Mouse (Mus musculus): ENCODE data around the gene Sh2b2.

The Sh2b2 gene

GRCm38 (mm10) chr5:136181197-136181596, 65.2 kb downstream of the Sh2b2 start:
- DNase-seq (ENCODE audit: low spot score): no peak

DNA sequence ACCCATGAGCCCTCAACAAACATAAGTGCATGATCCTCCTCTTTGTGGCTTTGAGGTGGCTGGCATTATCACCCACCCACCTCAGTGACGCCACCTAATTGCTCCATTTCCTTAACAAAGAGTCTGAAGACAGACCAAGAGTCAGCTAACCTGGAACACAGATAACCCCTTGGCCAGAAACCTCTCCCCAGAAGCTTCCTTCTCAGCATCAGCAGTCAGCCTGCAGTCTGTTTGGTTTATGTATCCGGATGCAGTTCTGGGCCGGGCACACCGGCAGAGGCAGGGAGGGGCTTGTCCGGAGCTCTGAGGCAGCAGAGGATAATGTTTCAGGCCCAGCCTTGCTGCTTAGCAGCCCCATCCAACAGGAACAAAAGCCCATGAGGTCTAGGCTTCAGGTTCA, 66.8 kb downstream of the Sh2b2 start:
- DNase-seq (ENCODE audit: low spot score): no peak

DNA sequence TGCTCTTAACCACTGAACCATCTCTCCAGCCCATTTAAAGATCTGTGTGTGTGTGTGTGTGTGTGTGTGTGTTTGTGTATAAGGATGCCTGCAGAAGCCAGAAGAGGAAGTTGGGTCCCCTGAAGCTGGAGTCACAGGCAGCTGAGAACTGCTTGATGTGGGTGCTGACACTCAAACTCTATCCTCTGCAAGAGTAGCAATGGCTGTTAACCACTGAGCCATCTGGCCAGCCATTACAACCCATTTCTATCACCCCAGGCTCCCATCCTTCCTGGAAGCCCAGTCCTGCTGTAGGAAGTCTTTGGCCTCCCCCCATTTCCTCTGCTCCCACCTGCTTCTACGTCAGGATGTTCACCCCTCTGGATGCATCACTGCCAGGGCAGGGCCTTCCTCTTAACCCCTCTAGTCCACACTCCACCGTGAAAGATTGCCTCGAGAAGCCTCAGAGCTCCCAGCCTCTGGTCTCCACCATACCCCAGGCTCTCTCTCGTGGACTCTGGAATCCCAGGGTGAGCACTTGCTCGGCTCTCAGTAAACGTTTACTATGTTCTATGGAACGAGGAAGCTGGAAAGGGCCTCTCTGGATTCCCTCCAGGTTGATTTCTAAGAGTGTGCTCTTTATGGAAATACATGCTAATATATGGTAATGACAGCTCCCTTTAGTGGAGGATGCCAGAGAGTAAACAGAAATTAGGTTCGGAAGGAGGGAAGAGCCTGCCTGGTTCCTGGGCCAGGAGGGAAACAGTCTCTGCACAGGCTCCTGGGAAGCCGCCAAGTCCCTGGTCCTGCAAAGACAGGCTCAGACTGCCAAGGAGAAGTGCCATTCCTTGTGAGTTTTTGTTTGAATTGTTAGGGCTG, 72.5 kb downstream of the Sh2b2 start:
- no peak for DNase-seq (ENCODE audit: low spot score)

- DNase-seq (ENCODE audit: low spot score): no peak
Observed at GRCm38 (mm10) chr5:136172939-136173338, 73.4 kb downstream of the Sh2b2 start.

DNA sequence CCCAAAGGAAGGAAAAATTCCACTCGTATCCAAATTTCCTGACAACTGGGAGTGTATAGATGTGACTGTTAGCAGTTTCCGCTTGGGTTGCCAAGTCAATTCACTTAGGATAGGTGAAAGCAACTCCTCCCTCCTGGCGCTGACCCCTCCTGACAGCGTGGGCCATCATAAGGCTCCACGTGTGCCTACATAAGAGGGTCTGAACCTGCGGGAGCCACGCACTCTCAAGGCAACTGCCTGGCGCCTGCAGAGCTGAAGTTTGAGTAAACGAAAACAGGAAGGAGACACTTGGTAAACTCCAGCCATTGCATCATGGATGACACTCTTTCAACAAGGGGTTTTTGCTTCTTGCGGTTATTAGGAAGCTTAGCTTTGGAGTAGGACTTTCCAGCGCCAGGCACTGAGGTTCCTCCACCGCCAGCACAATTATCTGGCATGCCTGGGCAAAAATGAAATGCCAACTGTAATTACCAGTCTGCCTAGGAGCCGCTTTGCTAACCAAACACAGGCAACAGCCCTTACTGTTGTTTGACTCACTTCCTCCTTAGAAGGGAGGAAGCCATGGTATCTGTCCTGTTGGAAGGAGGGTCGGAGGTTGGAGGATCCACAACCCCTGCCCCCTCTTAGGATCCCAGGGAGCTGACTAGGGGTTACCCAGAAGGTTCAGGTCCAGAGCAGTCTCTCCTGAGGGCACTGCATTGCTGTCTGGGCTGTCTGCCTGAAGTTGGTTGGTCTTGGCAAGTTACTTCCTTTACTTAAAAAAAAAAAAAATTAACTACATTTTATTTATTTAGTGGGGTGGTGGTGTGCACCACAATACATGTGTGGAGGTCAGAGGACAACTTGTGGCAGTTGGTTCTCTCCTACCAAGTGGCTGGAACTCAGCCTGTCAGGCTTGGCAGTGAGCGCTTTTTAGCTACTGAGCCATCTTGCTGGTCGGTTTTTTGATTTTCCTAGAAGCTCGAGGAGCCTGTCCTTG, 74.7 kb downstream of the Sh2b2 start:
- DNase-seq (ENCODE audit: low spot score): no peak

DNA sequence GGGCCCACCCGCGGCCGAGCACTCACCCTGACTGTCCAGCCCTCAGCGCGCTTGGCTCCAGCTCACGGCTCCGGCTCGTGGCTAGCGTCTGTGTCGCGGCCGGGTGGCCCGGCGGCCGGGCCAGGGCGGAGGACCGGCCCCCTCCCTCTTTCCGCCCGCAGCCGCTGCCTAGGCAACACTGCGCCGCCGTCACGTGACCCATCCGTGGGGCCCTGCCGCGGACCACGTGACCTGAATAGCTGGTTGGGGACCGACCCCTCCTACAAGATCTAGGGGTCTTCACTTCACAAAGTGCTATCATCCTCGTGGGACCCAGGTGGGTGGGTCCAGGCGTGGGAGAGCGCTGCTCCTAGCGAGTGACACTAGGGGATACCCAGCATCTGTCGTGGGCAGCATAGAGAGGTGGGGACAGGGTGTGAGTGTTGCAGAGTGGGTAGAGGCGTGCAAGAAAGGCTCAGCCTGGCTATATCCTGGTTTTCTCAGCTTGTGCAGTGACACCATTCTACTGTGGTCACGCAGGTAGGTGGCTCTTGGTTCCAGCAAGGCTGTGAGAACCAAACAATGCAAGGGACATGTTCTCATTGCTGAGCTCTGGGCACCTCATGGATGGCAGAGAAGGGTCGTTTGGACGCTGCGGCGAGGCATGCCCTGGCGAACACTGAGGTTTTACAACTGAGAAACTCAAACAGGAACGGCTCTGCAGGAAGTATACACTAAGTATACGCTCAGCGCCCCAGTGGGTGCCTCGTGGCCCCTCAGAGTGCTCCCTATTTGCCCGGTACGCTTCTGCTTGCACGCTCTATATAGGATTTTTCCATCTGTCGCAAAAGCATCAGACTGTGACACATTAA, 75.6 kb downstream of the Sh2b2 start, which contains the start of gene Orai2:
Gene Orai2 (minus strand): TSS at position 202 of the 851 bp plus-strand sequence.
- peak; percentile 50 for DNase-seq (ENCODE audit: low spot score)

GRCm38 (mm10) chr5:136169626-136170511, 76.5 kb downstream of the Sh2b2 start:
- no peak for DNase-seq (ENCODE audit: low spot score)
